Mouse (Mus musculus): ENCODE measurements at regions not wholly inside any gene's neighbourhood (a gene's known extent, or its start where the extent isn't known, plus 50 kb on each side); places are given as distances from the start of the nearest gene placed in this dataset.

- TF ChIP-seq CTCF (IDR thresholded peaks at IDR 0.05; ENCODE audit: low read depth) (no peak), EP300 (optimal IDR thresholded peaks at IDR 0.05) (no peak)
Measured at GRCm38 (mm10) chr14:99535781-99536180, 237.3 kb downstream of the Klf5 start.
